Mouse (Mus musculus) embryonic facial prominence, embryonic 14.5 days (tissue): Measurements from ENCODE around the gene Gm28308. TPM values are rescaled to one million over a fixed set of nuclear protein-coding genes. Genes with fewer than 3 reads are reported as not detected.
A peak's percentile ranks its signal among the peaks of the same experiment; 100 is the strongest.

ENCODE experiments used
- ATAC-seq: fragments of 200-750 bp; cut with Nextera tagmentation; 2 replicates; pipeline ENCODE4 v1.8.0; 2017; ENCODE audit warnings: low read depth, moderate number of reproducible peaks, moderate TSS enrichment
- DNase-seq: peaks from one replicate; pipeline ENCODE4 v3.0.0-alpha.2; 2015; ENCODE audit warnings: low spot score
- H3K27ac ChIP-seq: fragments of 300-500 bp; sonication (generic); replicated peaks from 2 replicates; pipeline ENCODE4 v1.5.1; 2014; ENCODE audit warnings: low read depth, mild to moderate bottlenecking, low read length, moderate library complexity
- H3K27me3 ChIP-seq: fragments of 300-500 bp; sonication (generic); replicated peaks from 2 replicates; pipeline ENCODE4 v1.6.1; 2014; ENCODE audit warnings: low read length; ENCODE audit not compliant: control insufficient read depth, insufficient read depth
- H3K36me3 ChIP-seq: fragments of 300-500 bp; sonication (generic); 2 replicates; pipeline ENCODE4 v1.6.1; 2014; ENCODE audit warnings: low read length, mixed read lengths; ENCODE audit not compliant: control insufficient read depth, insufficient read depth
- H3K4me1 ChIP-seq: fragments of 300-500 bp; sonication (generic); 2 replicates; pipeline ENCODE4 v1.6.1; 2014; ENCODE audit warnings: antibody characterized with exemption, low read length; ENCODE audit not compliant: control insufficient read depth, insufficient read depth
- H3K4me2 ChIP-seq: fragments of 300-500 bp; sonication (generic); 2 replicates; pipeline ENCODE4 v1.6.1; 2014; ENCODE audit warnings: low read depth, mild to moderate bottlenecking, low read length, moderate library complexity, mixed read lengths
- H3K4me3 ChIP-seq: fragments of 300-500 bp; sonication (generic); 2 replicates; pipeline ENCODE4 v1.5.1; 2014; ENCODE audit warnings: low read depth, mild to moderate bottlenecking, low read length
- H3K9ac ChIP-seq: fragments of 300-500 bp; sonication (generic); 2 replicates; pipeline ENCODE4 v1.6.1; 2014; ENCODE audit warnings: low read depth, mild to moderate bottlenecking, low read length, moderate library complexity, mixed read lengths
- H3K9me3 ChIP-seq: fragments of 300-500 bp; sonication (generic); 2 replicates; pipeline ENCODE4 v1.6.1; 2016; ENCODE audit warnings: low read length; ENCODE audit not compliant: control insufficient read depth
- WGBS: fragments of 180-500 bp; shearing (Covaris S2); extraction: QIAGEN DNeasy Blood & Tissue Kit; methylation state at CpG from one replicate; pipeline ENCODE4 v1.1.7; 2014; 5-methylcytosine and 5-hydroxymethylcytosine counted together
- polyA plus RNA-seq: library from polyadenylated mRNA; unstranded; fragments of >200 nt; fragmentation: Nextera tagmentation; extraction: Ambion mirVana; gene quantifications from 2 replicates; pipeline ENCODE4 v1.2.1, GENCODE M21; 2014

The Gm28308 gene
- polyA plus RNA-seq, 1 experiment from 2014 or later, result not detected

GRCm38 (mm10) chr6:52253511-52254500 lies 40.7 kb upstream of the Gm28308 start:
- no peak overlapping the region for H3K9ac ChIP-seq
- no peak for DNase-seq
- H3K9me3 ChIP-seq, result no peaks in the 10 kb centered on the region
- H3K27ac ChIP-seq, result no peak overlapping the region
- H3K36me3 ChIP-seq, result no peaks in the 10 kb centered on the region
- no peaks in the 10 kb centered on the region for H3K4me1 ChIP-seq
- H3K4me3 ChIP-seq, result peak overlapping the region; percentile 20
- no peak for ATAC-seq
- under 1% methylated on average over 53 of the region's 59 CpGs for WGBS
- H3K27me3 ChIP-seq, result peaks cover 97% of the 10 kb centered on the region
- H3K4me2 ChIP-seq, result 0 out of 2 replicates have a peak overlapping the region, but pooled peaks have one; percentile 20

GRCm38 (mm10) chr6:52252775-52253376 lies 39.7 kb upstream of the Gm28308 start:
- ATAC-seq (no peak), DNase-seq (no peak)
- no peaks in the 10 kb centered on the region for H3K36me3 ChIP-seq
- H3K27ac ChIP-seq, result no peak overlapping the region
- peaks cover 97% of the 10 kb centered on the region for H3K27me3 ChIP-seq
- WGBS, result 3% methylated on average over 29 of the region's 35 CpGs
- no peaks in the 10 kb centered on the region for H3K9me3 ChIP-seq
- no peaks in the 10 kb centered on the region for H3K4me1 ChIP-seq
- H3K4me2 ChIP-seq, result no peak overlapping the region
- no peak overlapping the region for H3K9ac ChIP-seq
- 0 out of 2 replicates have a peak overlapping the region, but pooled peaks have one; percentile 20 for H3K4me3 ChIP-seq

GRCm38 (mm10) chr6:52252016-52252774 lies 39.1 kb upstream of the Gm28308 start:
- no peak overlapping the region for H3K27ac ChIP-seq
- H3K4me3 ChIP-seq, result no peak overlapping the region
- 4% methylated on average over 23 of the region's 24 CpGs for WGBS
- H3K27me3 ChIP-seq, result peaks cover 98% of the 10 kb centered on the region
- no peak for ATAC-seq
- no peaks in the 10 kb centered on the region for H3K9me3 ChIP-seq
- no peaks in the 10 kb centered on the region for H3K36me3 ChIP-seq
- no peaks in the 10 kb centered on the region for H3K4me1 ChIP-seq
- no peak overlapping the region for H3K9ac ChIP-seq
- no peak for DNase-seq
- no peak overlapping the region for H3K4me2 ChIP-seq

- H3K27me3 ChIP-seq, result peaks cover 99% of the 10 kb centered on the region
- H3K4me3 ChIP-seq, result no peak overlapping the region
- no peaks in the 10 kb centered on the region for H3K36me3 ChIP-seq
- 8% methylated on average over 7 of the region's 7 CpGs for WGBS
- no peak for ATAC-seq
- DNase-seq, result no peak
- no peak overlapping the region for H3K9ac ChIP-seq
- no peaks in the 10 kb centered on the region for H3K4me1 ChIP-seq
- no peak overlapping the region for H3K27ac ChIP-seq
- no peaks in the 10 kb centered on the region for H3K9me3 ChIP-seq
- H3K4me2 ChIP-seq, result no peak overlapping the region
These were observed 38.2 kb upstream of the Gm28308 start for GRCm38 (mm10) chr6:52251177-52251879.

GRCm38 (mm10) chr6:52249826-52250225 lies 36.7 kb upstream of the Gm28308 start:
- Histone ChIP-seq H3K36me3 (no peaks in the 10 kb centered on the region), H3K4me1 (no peaks in the 10 kb centered on the region), H3K4me3 (no peak overlapping the region), H3K27ac (no peak overlapping the region), H3K9ac (no peak overlapping the region), H3K27me3 (peaks cover 99% of the 10 kb centered on the region), H3K4me2 (no peak overlapping the region), H3K9me3 (no peaks in the 10 kb centered on the region)
- 0% methylated on average over 4 of the region's 4 CpGs for WGBS
- DNase-seq, result no peak
- ATAC-seq, result no peak

GRCm38 (mm10) chr6:52249415-52249738 lies 36.2 kb upstream of the Gm28308 start:
- no peak overlapping the region for H3K4me2 ChIP-seq
- ATAC-seq, result no peak
- H3K4me3 ChIP-seq, result no peak overlapping the region
- H3K9me3 ChIP-seq, result no peaks in the 10 kb centered on the region
- H3K27me3 ChIP-seq, result peaks cover 99% of the 10 kb centered on the region
- no peak overlapping the region for H3K9ac ChIP-seq
- H3K4me1 ChIP-seq, result no peaks in the 10 kb centered on the region
- no peaks in the 10 kb centered on the region for H3K36me3 ChIP-seq
- WGBS, result under 1% methylated on average over 16 of the region's 16 CpGs
- H3K27ac ChIP-seq, result no peak overlapping the region
- no peak for DNase-seq

GRCm38 (mm10) chr6:52248638-52249414 lies 35.7 kb upstream of the Gm28308 start:
- no peak for ATAC-seq
- Histone ChIP-seq H3K9ac (no peak overlapping the region), H3K9me3 (no peaks in the 10 kb centered on the region), H3K36me3 (no peaks in the 10 kb centered on the region), H3K4me3 (no peak overlapping the region), H3K27ac (no peak overlapping the region), H3K4me1 (no peaks in the 10 kb centered on the region), H3K4me2 (no peak overlapping the region), H3K27me3 (peaks cover 99% of the 10 kb centered on the region)
- no peak for DNase-seq
- 3% methylated on average over 27 of the region's 27 CpGs for WGBS
